Mouse (Mus musculus): ENCODE measurements around the gene Ets1.

DNA sequence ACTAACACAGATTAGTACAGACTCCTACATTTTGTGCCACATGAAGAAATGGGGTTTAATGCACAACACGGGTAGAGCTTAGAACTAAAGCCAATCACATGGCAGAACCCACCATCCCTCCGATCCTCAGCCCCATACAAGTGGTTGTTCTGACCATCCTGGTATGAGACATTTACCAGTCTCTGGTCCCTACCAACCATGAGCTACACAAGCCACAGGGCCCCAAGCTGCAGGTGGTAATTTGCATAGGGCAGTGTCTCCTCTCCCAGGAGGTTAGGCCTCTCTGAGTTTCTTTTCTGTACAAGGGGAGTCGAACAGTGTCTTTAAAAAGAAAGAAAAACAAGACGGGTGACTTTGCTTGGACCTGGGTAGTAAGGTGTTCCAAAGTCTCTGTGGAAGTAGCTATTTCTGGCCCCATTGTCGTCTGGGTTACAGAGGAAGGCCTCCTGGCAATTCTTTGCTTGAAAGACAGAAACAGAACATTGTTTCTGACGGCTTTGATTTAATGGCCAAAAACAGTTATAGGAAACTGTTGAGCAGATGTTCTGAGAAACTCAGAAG is 23.1 kb upstream of the Ets1 start:
- no peak for TF ChIP-seq CTCF (IDR thresholded peaks at IDR 0.05; ENCODE audit: borderline replicate concordance, insufficient read depth, low read depth, low read length)
- no peak for TF ChIP-seq POLR2A (IDR thresholded peaks at IDR 0.05; ENCODE audit: borderline replicate concordance, insufficient read depth, low read length)

Data from cerebellum, adult 2 months (tissue).